Mouse (Mus musculus): Measurements from ENCODE around the gene Upk3bl.

Upk3bl gene

DNA sequence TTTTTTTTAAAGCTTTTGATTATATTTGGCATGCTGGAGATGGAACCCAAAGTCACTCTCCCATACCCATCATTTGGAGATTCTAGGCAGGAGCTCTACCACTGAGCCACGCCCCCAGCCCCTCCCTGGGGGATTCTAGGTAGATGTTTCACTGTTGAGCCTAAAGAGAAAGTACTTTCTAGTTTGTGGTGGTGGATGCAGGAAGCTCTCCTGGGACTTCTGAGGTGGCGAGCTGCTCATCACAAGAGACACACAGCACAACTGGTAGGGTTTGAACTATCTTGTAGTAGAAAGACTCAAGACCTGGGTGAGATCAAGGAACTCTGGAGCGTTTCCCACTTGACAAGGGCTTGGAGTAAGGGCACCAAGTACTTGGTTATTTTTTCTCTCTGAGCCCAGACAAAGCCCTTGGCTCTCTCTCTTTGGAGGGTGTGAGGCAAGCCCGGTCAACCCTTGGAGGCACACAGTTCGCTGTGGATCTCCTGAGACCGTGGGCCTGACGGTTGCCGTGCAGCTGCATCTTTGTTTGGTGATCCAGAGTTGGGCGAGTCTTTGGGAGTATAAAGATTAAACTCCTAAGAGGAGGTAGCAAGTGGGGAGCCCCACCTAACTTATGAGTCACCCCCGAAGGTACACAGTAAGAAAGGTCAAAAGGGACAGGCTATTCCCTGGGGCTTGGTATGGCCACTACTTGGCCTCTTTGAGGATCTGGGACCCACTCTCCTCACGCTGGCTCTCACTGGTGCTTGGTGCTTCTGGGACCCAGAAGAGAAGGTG lies at the start of gene Upk3bl:
Gene Upk3bl (plus strand): TSS at position 192 of the 777 bp plus-strand sequence.
- no peak for DNase-seq

DNA sequence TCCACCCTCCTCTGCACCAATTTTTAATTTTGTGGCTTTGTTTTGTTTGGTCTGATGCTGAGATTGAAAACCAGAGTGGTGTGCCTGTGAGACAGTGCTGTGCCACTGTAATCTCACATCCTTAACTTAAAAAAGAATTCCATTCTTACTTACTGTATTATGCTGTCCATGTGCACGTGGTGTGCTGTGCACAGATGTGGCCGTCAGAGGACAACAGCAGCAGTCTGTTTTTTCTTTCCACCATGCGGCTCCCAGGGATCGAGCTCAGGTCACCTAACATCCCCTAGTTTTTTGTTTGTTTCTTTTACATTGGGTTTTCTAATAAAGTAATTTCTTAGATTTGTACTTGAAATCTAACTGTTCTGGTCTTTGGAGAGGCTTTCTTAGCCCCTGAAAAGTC lies 49.8 kb upstream of the Upk3bl start:
- no peak for DNase-seq

DNA sequence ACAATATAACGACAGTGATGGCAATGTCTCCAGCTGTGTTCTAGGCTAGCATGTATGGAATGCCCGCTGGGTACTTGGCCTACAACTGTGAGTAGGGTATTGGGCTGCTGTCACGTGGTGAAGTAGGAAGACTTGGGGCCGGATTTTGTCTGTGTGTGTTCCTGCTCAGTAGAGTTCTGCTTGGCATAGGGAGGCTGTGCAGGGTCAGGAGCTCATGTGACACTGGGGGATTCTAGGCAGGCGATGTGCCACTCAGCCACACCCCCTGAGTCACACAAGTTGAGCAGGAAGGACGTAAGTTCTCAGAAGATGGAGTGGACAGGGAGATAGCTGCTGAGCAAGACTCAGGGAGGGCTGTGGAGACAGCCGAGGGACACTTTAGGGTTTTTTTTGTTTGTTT lies 46.5 kb upstream of the Upk3bl start:
- no peak for DNase-seq

DNA sequence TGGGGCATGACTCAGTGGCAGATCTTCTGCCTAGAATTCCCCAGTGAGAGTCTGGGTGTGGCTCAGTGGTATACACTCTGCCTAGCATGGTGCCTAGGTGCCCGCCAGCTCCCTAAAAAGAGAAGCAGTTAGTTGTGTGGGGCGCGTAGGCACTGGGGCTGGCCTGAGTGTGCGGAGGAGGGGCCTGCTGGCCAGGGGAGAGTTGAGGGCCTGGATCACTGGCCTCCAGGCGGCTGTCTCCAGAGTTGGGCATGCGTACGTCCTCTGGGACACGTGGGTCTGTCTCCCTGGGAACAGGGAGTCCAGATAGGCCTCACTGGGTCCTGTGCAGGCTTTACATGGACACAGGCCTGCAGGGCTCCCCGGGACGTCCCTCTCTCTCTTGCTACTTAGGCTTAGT lies 39.4 kb upstream of the Upk3bl start:
- DNase-seq: no peak

DNA sequence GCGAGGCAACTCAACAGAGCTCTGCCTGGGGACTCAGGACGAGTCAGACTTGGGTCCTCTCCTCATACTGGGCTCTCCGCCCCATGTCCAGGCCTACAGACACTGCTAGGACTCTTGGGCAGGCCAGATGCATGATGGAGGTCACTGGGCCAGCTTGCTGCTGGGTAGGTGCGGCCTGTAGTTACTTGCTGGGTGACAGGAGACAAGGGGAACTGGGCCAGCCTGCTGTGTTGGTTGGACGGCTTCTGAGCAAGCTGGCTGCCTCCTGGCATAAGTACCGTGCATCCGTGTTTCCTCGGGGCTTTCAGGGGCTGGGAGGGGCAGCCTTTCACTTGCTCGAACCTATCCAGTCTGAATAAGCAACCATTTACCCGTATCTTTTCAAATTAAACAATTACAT lies 38.7 kb upstream of the Upk3bl start:
- DNase-seq: no peak

DNA sequence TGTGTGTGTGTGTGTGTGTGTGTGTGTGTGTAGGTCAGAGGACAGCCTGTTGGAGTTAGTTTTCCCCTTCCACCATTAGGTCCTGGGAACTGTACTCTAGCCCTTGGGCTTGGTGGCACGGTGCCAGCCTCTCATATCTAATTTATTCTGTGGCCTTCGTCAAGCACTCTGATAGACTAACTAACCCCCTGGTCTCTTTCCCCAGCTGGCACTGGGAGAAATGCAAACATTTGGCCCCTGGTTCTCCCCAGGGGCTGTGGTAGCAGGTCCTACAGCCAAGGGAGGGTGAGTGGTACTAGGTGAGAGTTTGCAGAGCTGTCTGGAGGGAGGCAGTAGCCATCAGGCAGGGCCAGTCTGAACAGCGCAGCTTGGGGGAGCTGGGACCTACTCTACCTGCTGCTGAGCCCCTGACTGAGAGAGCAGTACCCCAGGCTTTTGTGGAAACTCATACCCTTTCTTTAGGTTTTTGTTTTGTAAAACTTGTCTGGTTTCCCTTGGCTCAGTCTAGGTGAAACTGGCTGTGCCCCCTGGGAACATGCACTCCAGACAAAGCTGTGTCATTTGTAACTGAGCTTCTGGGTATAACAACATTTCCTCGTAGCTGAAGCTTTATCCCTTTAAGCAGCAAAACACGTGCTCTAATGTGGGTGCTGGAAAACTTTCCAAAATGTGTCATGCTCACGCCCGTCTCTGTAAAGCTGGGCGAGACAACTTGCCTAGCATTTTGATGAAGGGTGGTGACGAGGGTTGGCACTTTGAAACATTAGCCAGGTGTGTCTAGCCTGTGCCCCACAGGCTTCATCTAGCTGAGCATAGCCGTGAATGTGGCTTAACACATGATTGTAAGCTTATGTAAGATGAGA lies 38.0 kb upstream of the Upk3bl start:
- DNase-seq: no peak

DNA sequence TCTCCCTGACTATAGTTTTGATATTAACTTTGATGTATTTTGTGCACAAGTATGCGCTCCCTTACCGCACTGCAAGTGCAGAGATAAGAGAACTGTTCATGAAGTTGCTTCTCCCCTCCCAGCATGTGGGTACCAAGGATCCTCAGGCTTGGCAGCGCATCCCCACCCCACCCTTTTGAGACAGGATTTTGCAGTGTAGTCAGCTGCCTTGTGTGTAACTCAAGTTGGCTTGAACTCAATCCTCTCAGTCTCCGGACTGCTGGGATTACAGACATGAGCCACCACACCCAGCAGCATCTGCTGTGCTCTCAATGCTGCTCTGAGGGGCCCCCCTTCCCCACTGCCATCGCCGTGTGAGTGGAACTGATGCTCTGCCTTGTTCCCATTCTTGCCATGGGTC lies 37.0 kb upstream of the Upk3bl start:
- DNase-seq: no peak

DNA sequence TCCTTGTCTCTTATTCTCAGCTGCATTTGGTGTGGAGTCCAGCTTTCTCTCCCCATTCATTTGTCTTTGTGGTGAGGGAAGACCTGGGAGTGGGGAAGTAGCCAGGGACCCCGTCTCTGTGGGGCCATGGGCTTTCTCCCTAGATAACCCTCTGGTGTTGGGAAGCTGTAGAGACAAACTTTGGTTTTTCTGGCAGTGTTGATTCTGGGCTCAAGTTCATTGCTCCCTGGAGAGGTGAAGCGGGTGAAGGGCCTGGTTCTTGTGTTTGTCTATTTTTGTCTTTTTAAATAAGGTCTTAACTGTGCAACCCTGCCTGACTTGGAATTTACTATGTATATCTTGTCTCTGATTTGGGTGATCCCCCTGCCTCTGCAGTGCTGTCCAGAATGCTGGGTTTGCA lies 35.6 kb upstream of the Upk3bl start:
- no peak for DNase-seq

DNA sequence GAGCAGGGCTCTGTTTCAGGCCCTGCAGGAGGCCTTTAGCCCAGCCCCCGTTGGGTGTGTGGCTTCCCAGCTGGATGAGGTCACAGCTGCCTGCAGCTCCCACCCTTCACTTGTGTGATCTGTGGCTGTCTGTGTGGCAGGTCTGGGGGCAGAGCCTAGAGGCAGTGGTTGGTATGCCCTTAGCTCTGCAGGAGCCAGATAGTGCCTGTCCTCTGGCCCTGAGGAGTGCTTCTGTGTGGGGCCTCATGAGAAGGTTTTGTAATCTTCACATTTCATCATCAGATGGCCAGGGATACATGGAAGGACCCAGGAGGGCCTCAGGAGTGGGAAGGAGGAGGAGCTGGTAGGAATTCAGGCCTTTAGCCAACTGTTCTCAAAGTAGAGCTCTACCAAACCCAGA lies 34.4 kb upstream of the Upk3bl start:
- no peak for DNase-seq

DNA sequence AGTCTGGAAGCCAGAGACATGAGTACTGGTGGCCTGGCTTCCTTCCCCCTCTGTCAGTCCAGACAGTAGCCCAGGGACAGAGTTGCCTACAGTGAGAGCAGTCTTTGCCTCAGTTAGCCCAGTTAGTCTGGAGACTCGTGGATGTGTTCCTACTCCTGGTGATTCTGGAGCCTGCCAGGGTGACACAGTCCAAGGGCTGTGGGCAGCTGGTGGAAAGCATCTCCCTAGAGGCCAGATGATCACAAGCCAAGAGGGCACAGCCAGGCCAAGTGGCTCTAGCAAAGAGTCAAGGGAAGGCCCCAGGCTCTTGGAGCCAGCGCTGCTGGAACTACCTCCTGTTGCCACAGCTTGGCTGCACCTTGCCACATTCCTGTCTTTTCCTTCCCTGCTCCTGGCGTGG lies 28.6 kb upstream of the Upk3bl start:
- DNase-seq: no peak

DNA sequence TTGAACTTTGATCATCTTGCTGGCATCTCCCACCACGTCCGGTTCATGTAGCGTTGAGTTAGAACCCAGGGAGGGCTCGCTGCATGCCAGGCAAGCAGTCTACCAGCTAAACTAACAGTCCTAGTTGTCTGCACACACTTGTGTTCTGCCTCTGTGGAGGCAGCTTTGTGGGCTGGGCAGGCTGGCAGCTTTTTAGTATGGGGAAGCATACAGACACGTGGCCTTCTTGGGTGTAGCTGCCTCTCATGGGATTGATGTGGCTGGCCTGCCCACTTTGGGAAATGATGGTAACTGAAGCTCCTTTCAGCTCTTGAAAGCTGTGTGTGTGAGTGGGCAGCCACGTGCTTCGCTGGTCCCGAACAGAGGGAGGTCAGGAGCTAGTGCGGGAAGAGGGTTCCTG lies 27.4 kb upstream of the Upk3bl start:
- no peak for DNase-seq

DNA sequence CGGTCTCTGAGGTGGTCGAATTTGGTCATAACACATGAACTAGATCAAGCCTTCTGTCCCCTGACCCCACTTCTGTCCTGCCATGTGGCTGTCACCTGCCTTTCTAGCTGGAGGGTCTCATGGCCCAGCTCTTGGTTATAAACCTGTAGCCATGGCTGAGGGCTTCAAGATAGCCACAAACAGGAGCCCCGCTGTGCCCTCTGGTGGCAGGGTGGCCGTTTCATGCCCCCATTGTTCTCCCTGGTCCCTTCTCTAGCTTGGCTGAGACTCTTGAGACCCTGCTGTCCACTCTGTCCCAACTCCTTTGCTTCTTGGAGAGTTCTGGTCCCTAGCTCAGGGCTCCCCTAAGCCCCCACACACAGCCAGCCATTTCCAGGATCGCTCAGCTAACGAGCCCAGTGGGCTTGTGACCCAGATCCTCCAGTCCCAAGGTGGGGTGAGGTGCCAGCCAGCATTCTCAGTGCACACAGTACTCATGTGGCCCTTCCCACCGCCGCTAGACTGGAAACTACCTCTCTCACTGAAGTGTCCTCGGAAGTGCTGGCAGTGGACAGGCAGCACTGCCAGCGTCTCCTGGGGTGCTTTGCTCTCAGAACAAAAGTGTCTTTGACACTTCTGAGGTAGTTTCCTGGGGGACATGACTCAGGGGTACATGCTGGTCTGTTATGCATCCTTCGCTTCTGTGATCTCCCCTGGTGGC lies 26.5 kb upstream of the Upk3bl start:
- DNase-seq: peak in 1 of 2 experiments; percentile 24

DNA sequence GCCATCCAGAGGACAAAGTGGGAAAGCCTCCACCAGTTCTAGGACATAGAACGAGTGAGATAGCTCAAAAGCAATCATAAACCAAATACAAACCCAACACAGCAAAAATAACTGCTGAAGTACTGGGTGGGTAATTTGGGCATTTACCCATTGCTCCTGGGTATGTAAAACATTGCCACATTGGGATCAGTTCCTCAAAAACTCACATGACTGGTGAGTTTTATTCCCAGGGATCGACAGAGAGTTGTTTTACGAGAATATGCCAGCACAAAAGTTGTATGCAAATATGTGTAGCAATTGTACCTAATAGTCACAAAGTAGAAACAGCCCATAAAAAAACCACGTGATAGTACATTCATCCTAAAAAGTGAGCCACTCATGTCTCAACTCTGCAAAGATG lies 19.4 kb upstream of the Upk3bl start:
- DNase-seq: no peak

DNA sequence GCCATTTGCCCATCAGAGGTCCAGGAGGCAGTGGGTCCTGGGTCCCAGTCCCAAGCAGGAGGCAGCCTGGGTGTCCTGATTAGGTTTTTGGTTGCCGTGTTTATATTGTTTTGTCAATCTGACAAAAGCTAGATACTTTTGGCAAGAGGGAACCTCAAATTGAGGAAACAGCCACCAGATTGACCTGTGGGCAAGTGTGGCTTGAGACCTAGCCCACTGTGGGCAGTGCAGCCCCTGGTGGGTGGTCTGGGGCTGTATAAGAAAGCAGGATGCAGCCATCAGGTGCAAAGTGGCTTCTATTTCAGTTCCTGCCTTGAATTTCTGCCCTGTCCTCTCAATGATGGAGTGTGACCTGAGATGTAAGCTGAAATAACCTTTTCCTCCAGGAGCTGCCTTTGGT lies 19.0 kb upstream of the Upk3bl start:
- DNase-seq: no peak

DNA sequence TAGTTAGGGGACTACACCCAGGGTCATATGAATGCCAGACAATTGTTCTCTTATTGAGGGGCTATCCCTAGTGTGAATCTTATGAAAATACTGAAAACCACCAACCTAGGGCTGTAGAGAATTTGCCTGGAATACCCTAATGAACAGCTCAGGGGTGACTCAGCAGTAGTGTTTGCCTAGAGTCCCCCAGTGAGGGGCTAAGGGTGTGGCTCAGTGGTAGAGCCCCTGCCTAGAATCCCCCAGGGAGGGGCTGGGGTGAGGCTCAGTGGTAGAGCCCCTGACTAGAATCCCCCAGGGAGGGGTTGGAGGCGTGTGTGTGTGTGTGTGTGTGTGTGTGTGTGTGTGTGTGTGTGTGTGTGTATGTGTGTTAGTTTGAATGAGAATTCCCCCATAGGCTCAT lies 17.6 kb upstream of the Upk3bl start:
- no peak for DNase-seq

DNA sequence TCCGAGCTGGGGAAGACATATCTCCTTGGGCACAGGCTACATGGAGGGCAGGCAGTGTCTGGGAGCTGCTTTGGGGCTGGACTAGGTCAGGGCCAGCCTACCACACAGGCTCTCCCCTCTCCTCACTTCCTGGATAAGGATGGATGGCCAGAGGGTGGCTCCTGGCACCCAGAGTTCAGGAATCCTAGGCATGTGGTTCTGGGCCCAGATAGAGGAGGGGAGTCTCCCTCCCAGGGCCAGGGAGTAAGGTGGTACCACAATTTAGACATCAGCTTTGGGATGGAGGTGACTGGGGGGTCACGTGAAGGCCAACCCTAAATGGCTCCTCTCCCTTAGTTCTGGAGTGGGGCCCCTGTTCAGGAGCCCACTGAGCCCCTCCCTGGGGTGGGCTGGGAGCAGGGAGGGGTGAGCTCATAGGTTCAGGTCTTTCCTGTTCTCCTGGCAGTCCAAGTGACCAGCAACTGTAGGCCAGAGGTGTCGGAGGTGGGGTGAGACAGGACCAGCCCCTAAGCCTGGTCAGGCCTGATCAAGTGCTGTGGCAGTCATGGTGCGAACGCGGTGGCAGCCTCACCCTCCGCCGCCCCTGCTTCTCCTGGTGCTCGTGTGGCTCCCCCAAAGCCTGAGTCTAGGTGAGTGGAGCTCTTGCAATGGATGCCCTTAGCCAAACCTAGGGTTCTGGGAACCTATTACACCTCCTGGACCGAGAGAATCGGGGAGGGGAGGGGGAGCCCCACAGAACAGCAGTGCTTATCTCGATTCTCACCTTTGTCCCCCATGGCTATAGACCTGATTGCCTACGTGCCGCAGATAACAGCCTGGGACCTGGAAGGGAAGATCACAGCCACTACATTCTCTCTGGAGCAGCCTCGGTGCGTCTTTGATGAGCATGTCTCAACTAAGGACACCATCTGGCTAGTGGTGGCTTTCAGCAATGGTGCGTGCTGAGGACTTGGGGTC lies 15.8 kb upstream of the Upk3bl start, which contains the start of gene Upk3b:
Gene Upk3b (plus strand): TSS at position 239 of the 957 bp plus-strand sequence.
- DNase-seq: no peak

DNA sequence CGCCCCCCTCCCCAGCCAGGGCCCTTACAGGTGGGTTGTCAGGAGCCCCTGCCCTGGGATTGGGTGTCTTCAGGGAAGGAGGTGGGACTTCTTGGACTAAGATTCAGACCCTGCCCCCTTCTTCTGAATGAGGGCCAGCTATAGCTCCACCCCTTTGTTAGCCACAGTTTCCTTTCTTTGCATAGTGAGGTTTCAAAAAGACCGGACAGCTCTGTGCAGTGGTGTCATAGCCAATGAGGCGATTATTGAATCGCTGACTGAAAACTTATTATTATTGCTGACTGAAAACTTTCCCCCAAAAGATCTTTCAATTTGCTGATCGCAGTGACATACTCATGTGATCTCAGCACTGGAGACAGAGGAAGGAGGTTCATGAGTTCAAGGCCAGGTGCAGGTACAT lies 14.1 kb upstream of the Upk3bl start:
- DNase-seq: no peak

DNA sequence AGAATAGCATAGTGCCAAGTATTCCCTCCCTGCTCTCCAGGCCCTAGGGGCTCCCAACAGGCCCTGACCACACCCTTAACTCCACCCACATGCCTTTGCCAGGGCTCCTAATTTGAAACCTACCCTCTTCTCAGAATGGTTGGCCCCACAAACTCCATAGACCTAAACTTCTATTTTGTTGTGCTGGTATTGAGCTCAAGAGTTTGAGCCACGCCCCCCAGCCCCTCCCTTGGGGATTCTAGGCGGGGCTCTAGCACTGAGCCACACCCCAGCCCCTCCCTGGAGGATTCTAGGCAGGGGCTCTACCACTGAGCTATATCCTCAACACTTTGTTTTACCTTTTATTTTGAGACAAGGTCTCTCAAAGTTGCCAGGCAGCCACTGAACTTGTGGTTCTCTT lies 13.0 kb upstream of the Upk3bl start:
- DNase-seq: no peak

DNA sequence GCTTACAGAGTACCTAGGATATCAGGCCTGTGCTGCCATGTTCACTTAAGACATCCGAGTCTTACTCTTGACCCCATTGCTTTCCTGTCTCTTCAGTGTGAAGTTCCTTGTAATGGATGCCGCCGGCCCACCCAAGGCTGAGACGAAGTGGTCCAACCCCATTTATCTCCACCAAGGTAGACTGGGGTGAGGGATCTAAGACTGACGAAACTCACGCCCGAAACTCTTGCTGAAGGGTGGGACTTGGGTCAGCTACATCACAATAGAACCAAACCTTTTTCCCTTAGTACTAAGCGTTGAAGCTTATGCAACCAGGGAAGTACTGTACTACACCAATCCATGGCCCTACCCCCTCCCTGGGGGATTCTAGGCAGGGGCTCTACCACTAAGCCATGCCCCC lies 12.6 kb upstream of the Upk3bl start:
- DNase-seq: no peak

DNA sequence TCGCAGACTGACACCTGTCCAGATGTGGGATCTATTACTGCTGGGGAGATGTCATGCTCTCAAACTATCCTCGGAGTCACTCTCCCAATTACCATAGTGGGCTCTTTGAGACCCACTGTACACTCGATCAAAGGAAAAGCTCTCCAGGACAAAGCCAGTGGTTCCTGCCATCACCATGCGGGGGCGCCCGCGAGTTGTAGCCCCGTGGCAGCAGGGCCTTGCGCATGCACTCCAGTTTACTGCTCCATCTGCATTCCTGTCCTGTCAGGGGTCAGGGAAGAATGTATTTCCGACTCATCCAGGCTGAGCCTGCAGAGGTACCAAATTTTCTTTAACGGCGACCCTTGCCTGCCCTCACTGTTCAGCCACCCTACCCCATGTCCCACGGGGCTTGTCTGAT lies 9.4 kb upstream of the Upk3bl start:
- peak; percentile 22 to 23 for DNase-seq

DNA sequence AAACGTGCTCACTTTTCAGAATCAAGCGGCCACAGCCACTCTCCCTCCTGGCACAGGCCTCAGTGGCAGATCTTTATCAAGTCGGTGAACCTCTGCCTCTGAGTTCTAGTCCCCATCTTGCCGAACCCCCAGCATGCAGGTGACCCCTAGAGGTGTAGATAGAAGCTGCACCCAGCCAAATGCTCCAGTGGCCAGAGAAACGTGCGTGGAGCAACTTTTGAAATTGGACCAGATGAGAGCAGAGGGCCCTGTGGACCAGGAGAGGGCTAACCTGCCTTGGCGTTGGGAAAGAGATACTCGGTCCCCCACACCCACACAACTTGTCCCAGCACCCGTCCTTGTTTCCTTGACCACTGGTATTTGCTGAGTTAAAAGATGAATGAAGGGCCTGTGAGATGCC lies 8.9 kb upstream of the Upk3bl start:
- peak; percentile 30 to 31 for DNase-seq

DNA sequence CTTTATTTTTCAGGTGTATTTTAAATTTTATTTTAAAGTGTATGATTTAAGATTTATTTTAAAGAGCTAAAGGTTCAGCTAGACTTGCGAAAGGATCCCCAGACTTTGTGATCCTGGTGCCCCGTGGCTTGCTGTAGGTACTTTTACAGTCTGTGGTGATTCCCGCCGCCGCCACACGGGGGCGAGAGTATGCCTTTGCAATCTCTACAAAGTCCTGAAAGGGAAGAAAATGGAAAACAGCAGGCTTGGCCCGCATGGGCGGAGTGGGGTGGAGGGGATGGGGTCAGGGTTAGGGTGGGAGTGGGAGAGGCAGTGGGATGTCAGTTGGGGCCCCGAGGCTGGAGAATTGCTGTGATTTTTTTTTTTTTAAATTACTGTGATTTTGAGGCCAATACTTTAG lies 8.3 kb upstream of the Upk3bl start:
- peak; percentile 77 to 83 for DNase-seq

All from thymus, postnatal 36 days (tissue).